Mouse (Mus musculus) spleen, adult 18-20 months (tissue): Measurements from ENCODE around the gene Lemd1.

ENCODE experiments used
- DNase-seq, 2 experiments: peaks; one replicate each; pipeline ENCODE4 v3.0.0; 2022; ENCODE audit warnings: mixed read lengths in 2 of 2

The Lemd1 gene

GRCm38 (mm10) chr1:132165859-132166258 is 25.4 kb upstream of the Lemd1 start:
- peak in 1 of 2 experiments; percentile 28 for DNase-seq

DNA sequence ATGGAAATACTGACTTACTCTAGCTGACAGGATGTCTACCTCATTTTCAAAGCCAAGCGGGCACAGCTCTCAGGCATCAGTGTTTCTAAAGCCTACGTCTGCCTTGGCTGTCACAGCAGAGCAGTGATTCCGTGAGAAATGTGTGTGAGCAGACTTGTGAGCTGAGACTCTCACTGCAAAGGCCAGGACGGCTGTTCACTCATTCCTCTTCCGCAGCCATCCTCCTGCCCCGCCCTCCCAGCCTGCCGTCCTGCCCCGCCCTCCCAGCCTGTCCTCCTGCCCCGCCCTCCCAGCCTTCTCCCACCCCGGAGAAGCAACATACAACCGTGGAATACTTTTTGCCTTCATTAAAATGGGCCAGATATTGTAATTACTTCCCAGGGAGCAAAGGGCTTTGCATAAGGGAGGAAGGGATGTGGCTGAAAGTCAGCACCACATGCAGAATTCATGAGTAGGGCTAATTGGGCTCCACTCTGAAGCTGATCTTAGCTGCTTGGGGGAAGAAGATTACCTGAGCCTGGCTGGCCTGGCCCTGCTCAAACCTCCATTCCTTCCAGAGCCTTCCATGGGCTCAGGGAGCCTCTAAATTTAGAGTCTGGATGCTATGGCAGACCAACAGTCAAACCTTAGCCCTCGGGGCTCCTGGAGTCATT is 23.0 kb upstream of the Lemd1 start:
- no peak for DNase-seq

- DNase-seq: no peak
These were observed 20.5 kb upstream of the Lemd1 start for GRCm38 (mm10) chr1:132170698-132171097.

- DNase-seq: no peak
These were observed 19.6 kb upstream of the Lemd1 start for GRCm38 (mm10) chr1:132171619-132172018.

- DNase-seq: no peak
These were observed 4.9 kb upstream of the Lemd1 start for GRCm38 (mm10) chr1:132186303-132186702.

GRCm38 (mm10) chr1:132188442-132189066 is 2.7 kb upstream of the Lemd1 start:
- DNase-seq: no peak

DNA sequence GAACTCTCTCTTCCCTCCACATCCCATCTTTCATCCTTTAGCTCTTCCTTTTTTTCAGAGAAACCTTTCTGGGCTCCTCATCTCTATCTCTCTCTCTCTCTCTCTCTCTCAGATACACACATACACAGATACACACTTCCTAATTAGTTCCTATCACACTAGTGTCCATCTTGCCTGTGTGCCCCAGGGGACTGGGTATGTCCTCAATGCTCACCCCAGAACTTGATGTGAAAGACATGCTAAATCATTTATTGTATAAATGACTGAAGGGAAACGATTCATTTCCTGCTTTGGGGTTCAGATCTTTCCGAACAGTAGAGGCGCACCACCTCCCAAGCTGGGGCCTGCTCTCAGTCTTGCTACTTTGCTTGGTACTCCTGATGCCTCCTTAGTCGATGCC is 2.0 kb upstream of the Lemd1 start:
- no peak for DNase-seq

- DNase-seq: no peak
These were observed 1.2 kb upstream of the Lemd1 start for GRCm38 (mm10) chr1:132190040-132190513.

- no peak for DNase-seq
These were observed 574 bp upstream of the Lemd1 start for GRCm38 (mm10) chr1:132190621-132191092.

- DNase-seq: no peak
These were observed 802 bp downstream of the Lemd1 start for GRCm38 (mm10) chr1:132191786-132192680.

GRCm38 (mm10) chr1:132193806-132194205 is 2.6 kb downstream of the Lemd1 start:
- DNase-seq: no peak

DNA sequence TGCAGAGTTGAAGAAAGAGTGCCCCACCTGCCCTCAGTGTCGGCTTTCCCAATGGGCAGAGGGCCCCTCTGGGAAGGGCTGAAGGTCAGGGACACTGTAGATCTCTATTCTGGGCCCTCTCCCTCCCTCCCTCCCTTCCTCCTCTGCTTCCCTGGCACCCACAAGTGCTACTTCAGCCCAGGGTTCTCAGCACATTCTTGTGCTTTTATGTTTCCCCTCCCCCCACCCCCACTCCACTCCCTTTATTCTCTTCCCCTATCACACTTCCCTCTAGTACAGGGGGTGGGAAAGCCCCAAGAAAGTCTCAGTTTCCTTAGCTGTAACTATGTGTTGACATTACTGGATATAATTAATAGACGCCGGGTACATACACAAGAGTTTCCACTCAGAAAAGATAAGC is 3.4 kb downstream of the Lemd1 start:
- DNase-seq: no peak

GRCm38 (mm10) chr1:132195100-132195499 is 3.9 kb downstream of the Lemd1 start:
- no peak for DNase-seq

- no peak for DNase-seq
These were observed 4.5 kb downstream of the Lemd1 start for GRCm38 (mm10) chr1:132195681-132196080.

- no peak for DNase-seq
These were observed 5.1 kb downstream of the Lemd1 start for GRCm38 (mm10) chr1:132196337-132196736.

DNA sequence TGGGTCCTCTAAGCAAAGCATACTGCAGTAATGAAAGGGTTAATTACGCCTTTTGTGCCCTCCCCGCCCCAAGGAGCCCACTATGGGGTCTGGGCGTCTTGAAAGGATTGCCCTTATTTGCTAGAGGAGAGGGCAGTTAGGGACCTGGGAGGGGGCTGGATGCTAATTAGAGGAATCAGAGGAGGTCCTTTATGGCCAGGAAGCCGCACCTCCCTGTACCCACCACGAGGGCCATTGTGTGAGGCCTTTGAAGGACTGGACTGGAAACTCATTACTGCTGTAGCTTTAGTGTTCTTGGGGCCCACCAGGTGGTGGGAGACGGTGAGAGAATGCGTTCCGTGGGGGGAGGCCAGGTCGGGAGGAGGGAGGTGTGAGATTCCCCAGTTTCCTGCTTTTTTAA is 6.4 kb downstream of the Lemd1 start:
- DNase-seq: no peak

DNA sequence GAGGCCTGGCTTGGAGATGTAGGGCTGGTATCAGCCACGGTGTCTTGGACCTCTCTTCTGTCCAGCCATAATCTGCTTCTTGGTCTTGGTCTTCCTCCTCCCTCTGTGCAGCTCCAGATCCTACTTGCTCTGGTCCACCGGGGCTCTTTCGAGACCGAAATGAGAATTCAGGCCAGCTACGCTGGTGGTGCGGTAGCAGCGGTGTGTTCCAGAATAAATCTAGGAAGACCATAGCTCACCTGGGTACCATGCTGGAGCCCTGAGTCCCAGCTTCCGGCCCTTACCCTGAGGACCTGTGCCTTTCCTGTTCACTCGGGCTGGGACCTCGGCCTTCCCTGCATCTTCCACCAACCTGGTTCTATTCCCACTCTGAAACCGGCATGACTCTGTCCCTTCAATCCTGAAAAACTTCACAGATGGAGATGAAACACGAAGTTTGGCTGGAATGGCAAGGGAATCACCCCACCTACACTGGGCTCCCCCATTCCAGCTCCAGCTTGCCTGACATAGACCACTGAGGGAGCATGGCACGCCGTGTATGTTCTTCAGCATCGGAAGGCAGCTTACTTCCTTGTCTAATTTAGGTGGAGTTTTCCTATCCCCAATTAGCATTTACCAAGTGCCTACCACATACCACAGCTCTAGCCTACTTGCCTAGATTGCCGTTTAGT is 7.3 kb downstream of the Lemd1 start:
- no peak for DNase-seq

DNA sequence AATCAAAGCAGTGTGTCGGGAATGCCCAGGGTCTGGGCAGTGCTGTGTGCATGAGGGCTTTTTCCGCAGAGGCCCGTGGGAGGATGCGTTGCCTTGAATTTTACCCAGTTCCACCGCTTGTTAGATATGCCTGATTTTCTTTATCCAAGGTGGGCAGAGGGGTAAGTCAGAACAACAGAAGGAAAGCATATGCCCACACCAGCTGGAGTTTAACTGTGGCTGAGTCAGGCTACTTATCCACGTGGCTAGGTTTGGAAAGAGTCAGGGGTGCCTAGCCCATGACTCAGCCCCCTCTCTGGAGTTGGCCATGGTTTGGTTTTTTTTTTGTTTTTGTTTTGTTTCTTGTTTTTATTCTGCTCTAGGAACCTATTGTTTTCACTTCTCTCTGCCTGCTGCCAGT is 8.0 kb downstream of the Lemd1 start:
- DNase-seq: no peak

DNA sequence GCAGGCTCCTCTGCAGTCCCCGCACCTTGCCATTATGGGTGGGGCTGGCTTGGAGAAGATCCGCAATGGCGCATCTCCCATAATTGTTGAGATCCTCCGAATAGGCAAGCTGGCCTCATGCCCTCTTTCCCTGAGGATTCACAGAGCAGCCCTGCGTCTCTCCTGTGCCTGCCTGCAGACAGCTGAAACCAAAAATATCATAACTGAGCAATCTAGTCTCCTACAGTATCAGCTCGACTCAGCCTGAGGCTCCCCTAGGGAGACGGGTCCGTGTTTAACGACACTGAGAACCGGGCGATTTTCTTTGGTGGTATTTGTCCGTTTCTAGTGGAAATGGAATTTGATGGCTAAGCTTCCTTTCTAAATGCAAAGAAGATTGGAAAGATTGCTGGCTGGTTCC is 8.7 kb downstream of the Lemd1 start:
- no peak for DNase-seq

- no peak for DNase-seq
These were observed 9.6 kb downstream of the Lemd1 start for GRCm38 (mm10) chr1:132200562-132201510.

- no peak for DNase-seq
These were observed 10.3 kb downstream of the Lemd1 start for GRCm38 (mm10) chr1:132201511-132201860.

DNA sequence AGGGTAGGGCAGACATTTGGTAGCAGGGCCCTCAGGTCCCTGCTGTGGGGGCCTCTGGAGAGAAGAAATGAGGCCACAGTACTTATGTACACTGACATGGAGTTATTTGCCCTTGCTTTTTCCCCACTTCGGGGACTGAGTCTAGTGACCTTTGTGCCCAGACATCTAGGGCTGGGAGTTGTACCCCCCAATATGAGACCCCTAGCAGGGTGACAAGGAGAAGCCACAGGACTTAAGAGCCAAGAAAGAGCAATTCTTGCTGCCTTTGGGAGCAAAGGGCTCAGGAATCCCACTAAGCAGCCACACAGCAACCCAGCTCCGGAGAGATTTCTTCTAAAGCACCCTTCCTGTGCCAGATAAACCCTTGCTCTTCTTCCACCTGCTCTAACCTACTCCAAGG is 10.7 kb downstream of the Lemd1 start:
- DNase-seq: no peak
